Mouse (Mus musculus): ENCODE results near the gene Slc22a4.

GRCm38 (mm10) chr11:53956636-53957035 is 71.3 kb downstream of the Slc22a4 start:
- TF ChIP-seq CTCF (conservative IDR thresholded peaks at IDR 0.05; ENCODE audit: low read length): no peak
- TF ChIP-seq NANOG (IDR thresholded peaks at IDR 0.05; ENCODE audit: borderline replicate concordance, low read length): no peak

All from E14TG2a.4 (cell line).